Mouse (Mus musculus) left cerebral cortex, adult 18-20 months (tissue): ENCODE results near the gene Gli3. TPM values are rescaled to one million over a fixed set of nuclear protein-coding genes. Genes with fewer than 3 reads are reported as not detected.

Experiments used
- DNase-seq, 2 experiments: peaks; one replicate each; pipeline ENCODE4 v3.0.0; 2021 to 2022; ENCODE audit warnings: low spot score in 2 of 2, mixed read lengths in 1 of 2
- total RNA-seq, 2 experiments: library from RNA; stranded (reverse); gene quantifications; 2 replicates each; pipeline ENCODE4 v1.2.3; 2021

The Gli3 gene
- total RNA-seq, 2 experiments from 2014 or later, result 8.6 to 8.8 TPM

DNA sequence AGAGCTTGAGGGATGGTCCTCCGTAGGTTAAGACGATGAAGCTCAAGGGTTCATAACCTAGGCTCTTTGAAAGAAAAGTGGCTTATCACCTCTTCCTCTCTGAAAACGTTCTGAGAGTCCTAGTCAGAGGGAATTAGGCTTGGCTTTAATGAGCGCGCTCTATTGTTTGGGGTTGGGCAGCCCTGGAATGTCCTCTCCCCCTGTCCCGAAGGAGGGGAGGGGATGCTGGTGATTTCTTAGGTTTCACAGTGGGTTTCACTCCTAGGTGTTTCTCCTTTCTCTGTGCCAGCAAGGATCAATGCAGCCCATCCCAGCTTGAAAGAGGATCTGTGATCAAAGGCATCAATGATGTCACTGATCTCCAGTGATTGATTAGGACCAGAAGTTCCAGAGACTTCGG, 24.3 kb downstream of the Gli3 start:
- no peak for DNase-seq

- no peak for DNase-seq
Observed at GRCm38 (mm10) chr13:15488065-15488464, 25.0 kb downstream of the Gli3 start.

- no peak for DNase-seq
Observed at GRCm38 (mm10) chr13:15495820-15496219, 32.8 kb downstream of the Gli3 start.

GRCm38 (mm10) chr13:15498338-15498737, 35.3 kb downstream of the Gli3 start:
- no peak for DNase-seq

DNA sequence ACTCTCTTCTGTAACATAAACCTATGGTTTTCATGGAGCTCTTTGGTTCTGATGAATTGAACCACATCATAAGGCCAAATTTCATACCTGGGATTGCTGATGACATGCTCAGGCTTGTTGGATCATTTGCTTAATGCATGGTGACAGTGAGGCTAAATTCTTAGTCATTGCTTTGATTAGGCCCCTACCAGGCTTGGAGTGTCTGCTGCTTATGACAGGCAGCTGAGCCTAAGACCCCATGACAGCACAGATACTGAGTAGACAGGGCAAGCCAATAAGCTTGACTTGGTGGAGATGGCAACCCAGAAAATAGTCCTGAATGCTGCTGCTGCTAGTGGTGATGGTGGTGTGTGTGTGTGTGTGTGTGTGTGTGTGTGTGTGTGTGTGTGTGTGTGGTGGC, 47.9 kb downstream of the Gli3 start:
- no peak for DNase-seq

DNA sequence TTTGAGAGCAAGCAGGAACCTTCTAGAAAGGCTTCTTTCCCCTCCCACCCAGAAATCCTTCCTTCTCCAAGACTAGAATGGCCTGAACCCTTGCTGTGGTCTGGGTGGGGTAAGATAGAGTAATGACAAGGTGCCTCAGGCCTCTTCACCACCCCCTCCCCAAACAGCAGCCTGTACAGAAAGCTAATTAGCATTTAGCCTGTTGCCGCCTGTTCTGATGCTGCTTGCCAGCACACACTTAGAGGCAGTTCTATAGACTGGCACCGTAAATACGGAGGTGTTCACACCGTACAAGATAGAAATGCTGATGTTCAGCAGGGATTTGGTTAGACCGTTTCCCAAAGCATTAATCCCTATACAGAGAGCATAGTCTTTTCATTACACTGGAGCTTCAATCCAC, 50.1 kb downstream of the Gli3 start:
- DNase-seq, result no peak

GRCm38 (mm10) chr13:15514082-15514481, 51.0 kb downstream of the Gli3 start:
- DNase-seq, result no peak

GRCm38 (mm10) chr13:15517048-15517760, 54.2 kb downstream of the Gli3 start:
- no peak for DNase-seq

- DNase-seq, result no peak
Observed at GRCm38 (mm10) chr13:15520353-15520752, 57.3 kb downstream of the Gli3 start.

DNA sequence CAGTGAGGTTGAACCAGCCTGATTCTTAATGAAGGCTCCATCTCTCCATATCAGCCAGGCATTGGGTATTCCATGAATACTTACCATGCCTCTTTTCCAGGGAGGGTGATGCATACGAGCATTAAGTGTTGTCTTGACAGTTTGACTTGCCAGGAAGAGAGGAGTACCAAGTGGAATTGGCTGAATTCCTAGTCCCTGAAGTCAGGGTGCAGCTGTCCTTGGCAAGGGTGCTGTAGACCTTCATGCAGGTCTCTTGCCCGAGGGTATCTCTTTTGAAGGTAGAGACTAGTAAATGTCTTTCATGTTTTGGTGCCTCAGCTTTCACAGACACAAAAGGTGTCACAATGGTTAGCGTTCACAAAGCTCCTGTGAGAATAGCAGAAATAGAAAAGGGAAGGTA, 59.1 kb downstream of the Gli3 start:
- DNase-seq, result no peak

- DNase-seq, result no peak
Observed at GRCm38 (mm10) chr13:15524208-15524607, 61.2 kb downstream of the Gli3 start.

DNA sequence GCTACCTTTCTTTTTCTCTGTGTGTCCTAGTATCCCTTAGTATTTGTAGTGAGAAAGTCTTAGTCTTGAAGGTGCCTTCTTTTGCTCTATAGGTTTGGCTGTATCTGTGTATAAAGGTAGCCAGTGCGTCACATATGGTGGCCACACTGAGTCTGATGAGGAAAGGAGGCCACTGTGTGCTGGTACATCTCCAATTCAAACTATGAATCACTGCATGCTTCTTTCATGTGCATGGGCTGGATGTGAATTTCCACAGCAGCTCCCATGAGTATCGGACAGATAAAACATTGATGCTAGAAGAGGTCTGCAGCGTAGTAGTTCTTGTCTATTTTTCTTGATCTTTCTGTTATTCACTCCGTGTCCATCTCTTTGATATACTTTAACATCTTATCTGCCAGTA, 63.7 kb downstream of the Gli3 start:
- no peak for DNase-seq

- DNase-seq, result no peak
Observed at GRCm38 (mm10) chr13:15531568-15531967, 68.5 kb downstream of the Gli3 start.

GRCm38 (mm10) chr13:15537206-15537605, 74.2 kb downstream of the Gli3 start:
- DNase-seq, result no peak

DNA sequence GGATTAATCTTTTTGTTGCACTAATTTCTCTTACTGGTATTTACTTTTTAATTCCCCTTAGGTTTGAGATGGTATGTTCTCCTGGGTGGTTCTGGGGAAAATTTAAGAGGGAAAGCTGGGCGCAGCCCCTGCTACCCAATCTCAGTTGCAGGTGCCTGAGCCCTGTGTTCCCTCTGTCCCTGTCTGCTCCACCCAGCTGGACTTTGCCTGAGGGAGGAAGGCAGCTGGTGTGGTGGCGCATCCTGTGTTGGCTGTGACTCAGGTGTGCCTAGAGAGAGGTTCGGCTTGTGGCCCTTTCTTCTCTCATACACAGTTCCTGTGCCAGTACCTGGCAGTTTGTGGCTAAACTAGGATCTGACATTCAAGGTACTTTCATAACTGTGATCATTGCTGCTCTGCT, 74.6 kb downstream of the Gli3 start:
- no peak for DNase-seq

- DNase-seq, result no peak
Observed at GRCm38 (mm10) chr13:15538389-15538788, 75.4 kb downstream of the Gli3 start.

GRCm38 (mm10) chr13:15542053-15542452, 79.0 kb downstream of the Gli3 start:
- no peak for DNase-seq

- DNase-seq, result no peak
Observed at GRCm38 (mm10) chr13:15543169-15543887, 80.3 kb downstream of the Gli3 start.

DNA sequence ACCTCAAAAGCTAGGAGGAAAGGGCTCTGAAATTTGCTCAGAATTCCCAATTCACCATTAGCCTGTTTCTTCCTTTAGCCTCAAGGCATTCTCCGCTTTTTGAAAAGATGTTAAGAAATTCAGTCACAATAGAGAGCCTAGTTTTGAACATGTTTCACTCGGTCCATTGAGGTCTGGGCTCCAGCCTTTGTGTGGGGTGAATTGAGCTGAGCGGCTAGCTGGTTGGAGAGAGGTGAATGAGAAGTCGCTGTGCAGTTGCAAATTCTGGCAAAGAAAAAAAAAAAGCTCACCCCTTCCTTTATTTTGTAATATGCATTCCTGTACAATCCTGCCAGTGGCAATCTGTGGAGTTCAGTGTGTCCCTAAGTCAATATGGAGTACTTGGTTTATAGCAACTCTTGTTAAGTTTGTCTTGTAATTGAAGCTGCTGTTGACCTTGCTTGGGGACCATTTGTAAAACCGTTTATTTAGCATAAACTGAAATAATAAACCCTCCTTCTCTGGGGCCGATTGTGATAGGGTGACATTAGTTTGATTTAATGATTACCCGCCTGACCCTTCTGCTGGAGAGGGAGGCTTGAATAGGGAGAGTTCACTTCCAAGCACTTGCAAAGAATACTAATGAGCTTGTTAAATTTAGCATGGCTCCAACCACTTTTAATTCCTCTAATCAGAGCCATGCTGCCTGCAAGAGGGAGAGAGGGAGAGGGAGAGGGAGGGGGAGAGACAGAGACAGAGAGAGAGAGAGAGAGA, 81.0 kb downstream of the Gli3 start:
- DNase-seq, result no peak

DNA sequence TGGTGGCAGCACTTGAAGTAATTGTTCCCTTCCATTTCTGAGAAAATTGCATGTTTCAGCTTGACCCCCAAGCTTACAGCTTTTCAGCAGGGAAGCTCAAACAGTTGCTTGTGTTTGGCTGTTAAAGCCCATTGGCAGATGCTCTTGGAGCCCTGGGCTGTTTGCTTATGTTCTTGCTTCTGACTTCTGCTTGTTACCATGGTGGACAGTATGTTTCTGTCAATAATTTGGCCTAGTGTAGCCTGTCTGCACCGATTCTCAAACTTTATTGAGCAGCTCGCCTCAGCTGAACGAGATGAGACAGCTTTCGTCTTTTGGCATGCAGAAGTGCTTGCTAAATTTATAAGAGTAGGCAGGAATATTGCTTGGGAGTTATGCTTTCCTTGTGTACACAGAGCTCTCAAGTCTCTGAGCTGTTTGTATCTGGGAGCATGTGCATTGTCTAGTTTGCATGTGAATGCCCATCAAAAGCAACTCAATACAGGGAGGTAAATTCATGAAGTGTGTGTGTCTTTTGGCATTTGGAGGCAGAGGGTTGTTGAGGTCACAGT, 82.4 kb downstream of the Gli3 start:
- no peak for DNase-seq

- DNase-seq, result no peak
Observed at GRCm38 (mm10) chr13:15546258-15546657, 83.2 kb downstream of the Gli3 start.

GRCm38 (mm10) chr13:15549466-15549865, 86.4 kb downstream of the Gli3 start:
- DNase-seq, result no peak
